Mouse (Mus musculus) regulatory T cell (primary cell): ENCODE data around the gene Caprin1.

Experiments
- in situ Hi-C: fragments of 300-600 bp; cut with MboI, MseI; formaldehyde crosslinking; loops from one replicate; pipeline ENCODE4 v1.15.1; 2025; ENCODE audit warnings: high pct_unique_total_duplicates

The Caprin1 gene

DNA sequence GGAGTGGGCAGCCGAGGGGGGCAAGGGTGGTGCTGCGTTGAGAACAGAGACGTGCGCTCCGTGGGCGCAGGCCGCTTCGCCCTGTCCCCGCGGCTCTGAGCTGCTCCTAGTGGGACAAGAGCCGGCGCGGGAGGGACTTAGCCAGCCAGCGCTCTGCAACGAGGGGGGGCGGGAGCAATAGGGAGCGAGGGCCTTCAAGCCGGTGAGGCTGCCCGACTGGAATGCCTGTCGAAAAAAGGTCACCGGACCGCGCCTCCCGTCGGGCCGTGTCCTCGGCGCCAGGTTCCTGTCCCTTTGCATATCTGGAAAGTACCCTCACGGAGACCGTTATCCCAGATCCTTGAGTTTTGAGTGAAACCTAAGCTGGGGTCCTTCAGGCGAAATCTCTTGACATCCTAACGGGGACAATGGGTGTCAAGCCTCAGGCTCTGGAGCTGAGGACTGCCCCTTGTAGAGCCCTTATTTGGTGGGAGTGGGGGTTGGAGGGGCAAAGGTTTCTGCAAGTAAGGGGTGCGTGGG lies at the start of gene Caprin1:
Caprin1 (minus strand) TSS at position 159 of the 519 bp plus-strand sequence.
- in situ Hi-C loops: no loop called here

DNA sequence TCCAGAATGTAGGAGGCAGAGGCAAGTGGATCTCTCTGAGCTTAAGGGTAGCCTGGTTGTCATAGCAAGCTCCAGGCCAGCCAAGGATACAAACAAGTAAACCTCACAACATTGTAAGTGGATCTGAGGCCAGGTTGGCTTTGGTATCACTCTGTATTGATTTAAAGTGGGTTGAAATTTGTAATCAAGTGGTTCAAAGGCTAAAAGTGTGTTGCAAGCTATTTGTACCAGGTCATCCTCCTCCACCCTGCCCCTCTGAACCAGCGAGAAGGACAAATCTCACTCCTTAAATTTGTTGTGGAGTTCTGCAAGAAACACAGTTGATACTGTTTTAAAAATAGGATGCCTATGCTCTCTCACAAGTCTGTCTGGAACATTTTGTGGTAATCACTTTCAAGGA lies 49.4 kb upstream of the Caprin1 start:
- in situ Hi-C loops: loop anchor here (10.0 kb wide), 1 partner anchor 302 kb away; no protein-coding TSS in a partner anchor

DNA sequence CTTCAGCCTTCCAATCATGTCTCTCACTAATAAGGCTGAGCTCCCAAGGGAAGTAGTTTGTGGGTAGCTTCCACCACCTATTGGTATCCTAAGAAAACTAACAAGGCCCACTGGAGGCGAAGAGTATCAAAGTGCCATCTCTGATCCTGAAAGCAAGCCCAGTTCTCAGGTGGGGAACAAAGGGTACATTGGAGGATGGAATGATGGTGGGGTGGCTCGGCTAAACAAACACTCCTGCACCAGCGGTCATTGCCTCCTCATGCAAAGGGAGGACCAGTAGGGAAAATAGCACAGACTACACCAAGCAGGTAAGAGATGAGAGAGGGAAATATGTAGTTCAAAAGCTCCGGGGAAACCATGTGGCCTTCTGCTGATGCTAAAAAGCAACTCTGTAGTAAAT lies 48.8 kb upstream of the Caprin1 start:
- in situ Hi-C loops: loop anchor here (10.0 kb wide), 1 partner anchor 301 kb away; no protein-coding TSS in a partner anchor

DNA sequence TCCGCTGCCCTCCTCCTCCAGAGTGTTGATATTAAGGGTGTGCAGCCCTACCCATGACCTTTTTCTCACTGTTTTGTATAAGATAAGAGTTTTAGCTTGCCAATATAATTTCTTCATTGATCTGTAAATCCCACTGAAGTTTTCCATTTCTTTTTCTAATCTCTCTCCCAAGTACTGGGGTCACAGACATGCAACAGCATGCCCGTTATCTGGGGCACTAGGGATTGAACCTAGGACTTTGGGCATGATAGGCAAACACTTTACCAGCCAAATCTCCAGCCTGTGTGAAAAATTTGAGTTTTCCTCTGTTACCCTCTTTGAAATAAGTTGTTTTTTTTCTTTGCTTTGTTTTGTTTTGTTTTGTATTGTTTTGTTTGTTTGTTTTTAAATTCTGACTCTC lies 46.6 kb upstream of the Caprin1 start:
- in situ Hi-C loops: loop anchor here (10.0 kb wide), 1 partner anchor 299 kb away; no protein-coding TSS in a partner anchor

DNA sequence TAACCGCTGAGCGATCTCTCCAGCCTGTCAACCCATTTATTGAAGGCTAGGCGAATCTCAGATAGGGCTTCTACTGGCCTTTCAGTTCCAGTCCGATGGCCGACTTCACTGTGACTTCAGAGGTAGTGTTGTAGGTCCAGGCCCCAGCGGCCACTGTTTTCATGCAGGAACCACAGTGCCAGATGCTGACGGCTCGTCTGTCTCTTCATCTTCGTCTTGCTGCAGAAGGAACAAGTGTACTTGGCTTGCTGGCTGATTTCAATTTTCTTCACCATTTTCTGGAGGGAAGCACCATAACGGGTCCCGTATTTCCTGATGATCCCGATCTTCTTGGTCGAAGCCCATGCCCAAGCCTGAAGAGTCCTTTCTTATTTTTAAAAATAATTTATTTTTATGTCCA lies 45.9 kb upstream of the Caprin1 start:
- in situ Hi-C loops: loop anchor here (10.0 kb wide), 1 partner anchor 299 kb away; no protein-coding TSS in a partner anchor

DNA sequence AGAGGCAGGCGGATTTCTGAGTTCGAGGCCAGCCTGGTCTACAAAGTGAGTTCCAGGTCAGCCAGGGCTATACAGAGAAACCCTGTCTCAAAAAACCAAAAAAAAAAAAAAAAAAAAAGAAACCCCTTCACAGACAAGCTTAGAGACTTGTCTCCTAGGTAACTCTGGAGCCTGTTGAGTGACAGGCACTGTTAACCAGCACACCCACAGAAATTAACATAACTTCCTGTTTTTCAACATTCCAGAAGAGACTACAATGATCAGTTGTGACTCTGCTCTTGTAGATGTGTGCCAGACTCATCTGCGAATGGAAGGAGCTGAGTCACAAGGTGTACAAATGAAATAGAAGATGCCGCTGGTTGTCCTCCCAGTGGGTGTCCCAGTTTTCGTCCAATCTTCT lies 44.9 kb upstream of the Caprin1 start:
- in situ Hi-C loops: loop anchor here (10.0 kb wide), 1 partner anchor 297 kb away; no protein-coding TSS in a partner anchor

DNA sequence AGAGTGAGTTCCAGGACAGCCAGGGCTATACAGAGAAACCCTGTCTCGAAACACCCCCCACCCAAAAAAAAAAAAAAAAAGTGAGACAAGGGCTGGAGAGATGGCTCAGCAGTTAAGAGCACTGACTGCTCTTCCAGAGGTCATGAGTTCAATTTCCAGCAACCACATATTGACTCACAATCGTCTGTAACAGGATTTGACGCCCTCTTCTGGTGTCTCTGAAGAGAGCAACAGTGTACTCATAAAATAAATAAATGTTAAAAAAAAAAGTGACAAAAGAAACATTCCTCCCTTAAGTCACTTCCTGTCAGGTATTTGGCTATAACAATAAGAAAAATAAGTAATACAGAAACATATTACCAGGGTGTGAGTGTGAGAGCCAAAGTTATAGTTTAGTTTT lies 41.0 kb upstream of the Caprin1 start:
- in situ Hi-C loops: no loop called here

DNA sequence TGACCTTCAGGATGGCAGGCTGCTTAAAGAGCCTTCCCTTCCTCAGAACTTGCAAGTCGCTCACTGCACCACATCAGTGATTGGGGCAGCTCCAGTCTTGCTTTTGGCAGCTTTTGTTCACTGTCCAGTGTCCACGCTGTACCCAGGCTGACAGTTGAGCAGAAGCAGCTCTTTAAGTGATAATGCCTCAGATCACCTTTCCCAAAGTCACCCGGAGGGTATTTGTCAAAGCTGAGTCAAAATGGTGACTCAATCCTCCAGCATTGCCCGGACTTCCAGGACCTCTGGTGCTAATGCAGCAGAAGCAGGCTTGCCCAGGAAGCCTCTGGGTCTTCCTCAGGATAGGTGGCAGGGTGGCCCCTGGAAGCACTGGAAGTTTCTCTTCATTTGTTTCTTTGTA lies 39.7 kb upstream of the Caprin1 start:
- in situ Hi-C loops: no loop called here

DNA sequence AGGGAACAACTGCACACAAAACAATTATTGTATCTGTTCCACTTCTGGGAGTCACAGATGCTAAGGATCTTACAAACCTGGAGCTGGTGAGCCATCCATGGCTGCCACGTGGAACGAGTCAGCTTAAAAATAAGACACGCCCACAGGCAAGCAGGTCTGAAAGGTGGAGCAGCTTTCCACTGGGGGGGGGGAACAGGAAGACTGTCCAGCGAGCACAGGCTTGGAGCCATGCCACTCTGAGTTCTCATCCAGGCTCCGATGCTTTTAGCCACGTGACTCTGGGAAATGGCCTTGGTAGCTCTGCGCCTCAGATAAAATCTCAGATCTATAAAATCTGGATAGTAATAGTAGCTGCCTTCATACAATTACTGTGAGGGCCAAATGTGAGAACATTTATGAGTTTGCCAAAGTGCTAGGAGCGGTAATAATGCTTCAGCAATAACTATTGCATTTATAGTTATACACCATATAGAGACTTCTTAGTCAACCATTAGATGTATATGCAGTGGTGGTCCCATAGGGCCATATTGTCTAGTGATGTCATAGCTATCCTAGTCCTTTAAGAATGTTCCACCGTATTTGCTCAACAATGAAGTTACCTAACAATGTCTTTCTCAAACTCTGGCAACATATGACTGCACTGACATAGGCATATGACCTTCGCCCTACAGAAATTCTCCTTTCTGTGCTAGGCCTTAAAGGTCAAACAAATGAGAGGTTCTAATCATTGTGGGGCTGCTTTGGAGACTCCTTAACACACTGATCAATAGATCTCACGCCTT lies 38.4 kb upstream of the Caprin1 start:
- in situ Hi-C loops: no loop called here

DNA sequence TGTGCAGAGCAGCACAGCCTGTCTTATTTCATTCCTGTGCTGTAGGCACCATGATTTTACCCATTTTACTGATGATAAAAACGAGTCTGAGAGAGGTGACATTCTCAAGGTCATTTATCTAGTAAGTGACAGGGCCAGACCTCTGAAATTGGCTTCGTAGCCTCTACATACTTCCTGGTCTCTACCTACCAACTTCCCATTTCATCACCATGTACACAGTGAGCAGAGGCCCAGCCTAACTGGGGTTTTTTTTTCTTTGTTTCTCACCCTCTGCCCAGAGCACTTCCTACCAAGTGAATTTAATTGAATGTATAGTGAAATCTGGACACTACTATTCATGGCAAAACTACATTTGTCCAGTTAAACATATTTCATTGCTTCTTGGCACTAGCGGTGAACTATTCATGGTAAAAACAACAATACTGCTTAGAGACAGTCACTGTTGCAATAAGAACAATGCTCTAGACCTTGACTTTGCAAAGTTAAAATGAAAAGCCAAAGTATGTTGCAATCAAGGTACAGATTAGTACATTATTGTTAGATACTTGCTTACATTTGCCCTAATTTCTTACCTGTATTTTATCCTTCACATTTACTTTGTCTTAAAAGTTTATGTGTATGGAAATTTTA lies 36.5 kb upstream of the Caprin1 start:
- in situ Hi-C loops: no loop called here

DNA sequence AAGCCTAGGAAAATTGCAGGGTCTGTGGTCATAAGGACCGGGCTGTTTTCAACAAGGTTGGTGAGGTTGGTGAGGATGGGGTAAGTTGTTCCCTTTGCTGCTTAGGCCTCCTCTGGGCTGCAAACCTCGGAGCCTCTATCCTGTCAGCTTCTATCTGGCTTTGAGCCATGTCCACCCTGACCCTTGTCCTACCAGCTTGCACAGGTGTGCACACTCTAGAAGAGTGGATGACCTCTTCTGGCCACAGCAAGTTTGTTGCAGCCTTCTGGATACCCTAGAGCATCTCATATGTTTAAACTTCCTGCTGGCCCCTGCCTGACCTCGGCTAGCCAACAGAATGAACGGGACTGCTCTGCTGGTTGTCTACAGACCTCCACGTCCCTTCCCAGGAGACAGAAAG lies 35.5 kb upstream of the Caprin1 start:
- in situ Hi-C loops: no loop called here

DNA sequence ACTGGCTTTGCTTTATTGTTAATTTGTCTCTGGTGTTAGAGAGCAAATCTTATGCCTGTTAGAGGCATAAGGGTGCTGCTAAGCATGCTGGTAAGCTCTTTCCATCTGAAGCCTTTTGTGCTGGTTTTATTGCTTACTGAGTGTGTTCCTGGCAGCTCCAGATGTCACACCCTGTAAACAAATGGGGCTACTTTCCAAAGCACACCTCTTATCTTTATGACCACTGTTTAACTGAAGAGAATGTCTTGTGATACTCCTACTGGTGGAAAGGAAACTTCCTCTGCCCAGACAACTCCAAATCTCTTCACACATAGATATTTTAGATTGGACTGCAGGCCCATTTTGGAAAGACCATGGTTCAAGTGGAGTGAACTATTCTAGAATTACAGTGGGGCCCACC lies 31.5 kb upstream of the Caprin1 start:
- in situ Hi-C loops: no loop called here

DNA sequence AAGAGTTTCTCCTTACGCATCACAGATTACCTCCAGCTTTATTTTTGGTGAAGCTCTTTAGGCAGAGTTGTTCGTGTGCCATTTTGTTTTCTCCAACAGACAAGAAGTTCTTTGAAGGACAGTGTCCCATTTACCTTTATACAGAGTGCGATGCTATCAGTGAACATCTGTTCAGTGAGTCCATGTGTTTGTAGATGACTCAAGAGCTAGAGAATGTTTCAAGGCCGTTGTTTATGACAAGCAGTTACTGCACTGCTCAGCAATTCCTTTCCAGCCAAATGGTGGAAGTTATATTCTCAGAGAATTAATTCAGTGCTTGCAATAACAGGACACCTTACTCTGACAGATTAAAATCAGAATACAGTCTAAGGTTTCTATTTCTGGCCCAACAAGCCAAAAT lies 27.5 kb upstream of the Caprin1 start:
- in situ Hi-C loops: no loop called here

DNA sequence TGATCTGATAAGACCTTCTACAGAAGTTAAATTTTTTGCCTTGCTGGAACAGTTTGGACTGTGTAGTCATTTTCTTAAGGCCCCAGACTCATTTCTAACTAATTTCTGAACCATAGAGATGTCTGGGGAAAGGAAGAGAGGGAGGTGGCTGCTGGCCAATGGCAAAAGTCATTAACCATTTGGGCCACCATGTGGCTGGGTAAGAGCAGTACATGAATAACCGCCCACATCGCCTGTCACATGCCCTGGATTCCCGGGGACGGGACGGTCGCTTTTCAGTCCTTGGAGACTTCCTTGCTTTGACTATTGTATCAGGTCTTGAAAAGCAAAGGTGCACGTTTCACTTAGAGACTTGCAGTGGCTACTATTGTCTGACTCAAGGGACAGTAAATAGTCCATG lies 25.1 kb upstream of the Caprin1 start:
- in situ Hi-C loops: no loop called here

DNA sequence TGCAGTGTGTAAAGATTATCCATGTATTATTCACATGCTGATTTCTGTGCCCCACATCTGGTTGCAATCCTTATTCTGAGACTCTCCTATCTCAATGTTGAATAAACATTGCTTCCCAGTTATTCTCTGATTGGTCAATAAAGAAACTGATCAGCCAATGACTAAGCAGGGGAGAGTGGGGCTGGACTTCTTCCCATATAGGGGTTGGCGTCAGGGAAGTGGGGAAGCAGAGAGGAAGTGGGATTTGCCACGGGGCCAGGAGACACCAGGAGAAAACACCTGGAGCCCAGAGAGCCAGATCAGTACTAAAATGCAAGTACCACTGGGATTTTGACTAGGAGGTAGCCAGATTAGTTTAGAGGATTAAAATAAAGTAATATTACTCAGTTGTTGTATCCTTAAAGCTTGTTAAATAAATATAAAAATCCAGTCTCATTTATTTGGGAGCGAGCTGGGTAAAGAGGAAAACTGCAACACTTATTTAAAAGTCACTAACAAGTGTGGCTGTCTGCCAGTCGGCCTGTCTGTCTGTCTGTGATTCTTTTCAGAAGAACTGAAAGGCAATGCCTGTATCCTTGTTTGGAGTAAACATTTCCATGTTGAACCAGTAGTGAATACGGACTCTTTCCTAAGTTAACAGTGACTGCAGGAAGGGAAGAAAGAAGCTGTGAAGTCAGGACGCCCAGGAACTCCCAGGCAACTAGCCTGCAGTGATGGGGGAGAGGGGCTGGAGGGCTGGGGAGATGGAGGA lies 19.9 kb upstream of the Caprin1 start:
- in situ Hi-C loops: no loop called here

DNA sequence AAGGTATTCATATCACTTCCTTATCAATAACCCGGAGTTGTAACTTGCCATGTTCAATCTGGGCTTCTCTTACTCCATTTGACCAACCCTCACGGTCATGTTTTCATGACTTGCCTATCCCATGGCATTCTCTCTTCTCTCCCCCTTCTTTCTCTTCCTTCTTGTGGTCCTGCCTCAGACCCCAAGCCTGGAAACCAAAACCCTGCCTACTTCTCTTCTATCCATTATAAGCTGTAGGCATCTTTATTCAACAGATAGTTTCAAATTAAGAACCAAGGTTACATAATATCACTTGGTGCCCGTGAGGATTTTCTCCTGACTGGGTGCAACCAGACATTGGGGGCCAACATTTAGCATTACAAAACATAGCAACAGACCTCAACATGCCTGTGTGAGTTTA lies 18.5 kb upstream of the Caprin1 start:
- in situ Hi-C loops: no loop called here

DNA sequence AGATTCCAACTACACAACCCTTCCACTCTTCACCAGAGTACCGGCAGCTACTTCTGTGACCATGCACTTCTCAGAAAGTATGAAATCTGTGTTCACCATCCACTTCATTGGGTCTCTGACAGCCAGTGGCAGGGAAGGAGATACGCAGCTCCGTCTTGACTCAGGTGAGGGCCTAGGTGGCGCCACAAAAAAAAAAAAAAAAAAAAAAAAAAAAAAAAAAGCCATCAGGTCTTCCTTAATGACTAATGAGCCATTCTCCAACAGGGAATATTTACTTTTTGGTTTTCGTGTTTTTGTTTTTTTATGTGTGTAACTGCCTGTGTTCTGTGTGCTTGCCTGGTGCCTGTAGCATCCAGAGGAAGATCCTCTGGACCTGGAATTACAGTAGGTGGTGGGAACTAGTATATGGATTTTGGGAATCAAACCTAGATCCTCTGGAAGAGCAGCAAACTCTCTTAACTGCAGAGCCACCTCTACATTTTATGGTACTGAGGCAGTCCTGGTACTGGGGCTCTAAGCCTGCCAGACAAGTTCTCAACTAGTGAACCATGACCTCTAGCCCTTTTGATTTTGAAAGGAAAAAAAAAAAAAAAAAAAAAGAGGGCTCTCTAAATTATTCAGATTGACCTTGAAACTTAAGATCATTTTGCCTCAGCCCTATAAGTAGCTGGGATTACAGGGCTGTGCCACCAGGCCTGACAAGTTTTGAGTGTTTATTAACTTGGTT lies 14.2 kb upstream of the Caprin1 start:
- in situ Hi-C loops: no loop called here

DNA sequence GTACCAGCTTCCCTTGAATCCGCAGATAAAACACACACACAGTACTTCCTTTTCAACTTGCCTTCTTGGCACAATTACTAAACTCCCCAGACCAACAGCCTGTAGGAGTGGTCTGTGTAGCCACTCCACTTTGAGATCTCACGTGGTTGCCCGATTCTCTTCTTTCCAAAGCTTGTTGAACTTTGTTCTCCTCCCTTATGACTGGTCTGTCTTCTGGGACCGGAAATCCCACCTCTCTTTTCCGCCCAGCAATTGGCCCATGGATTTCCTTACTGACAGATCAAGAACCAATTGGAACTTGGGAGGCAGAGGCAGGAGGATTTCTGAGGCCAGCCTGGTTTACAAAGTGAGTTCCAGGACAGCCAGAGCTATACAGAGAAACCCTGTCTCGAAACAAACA lies 13.0 kb upstream of the Caprin1 start:
- in situ Hi-C loops: no loop called here

DNA sequence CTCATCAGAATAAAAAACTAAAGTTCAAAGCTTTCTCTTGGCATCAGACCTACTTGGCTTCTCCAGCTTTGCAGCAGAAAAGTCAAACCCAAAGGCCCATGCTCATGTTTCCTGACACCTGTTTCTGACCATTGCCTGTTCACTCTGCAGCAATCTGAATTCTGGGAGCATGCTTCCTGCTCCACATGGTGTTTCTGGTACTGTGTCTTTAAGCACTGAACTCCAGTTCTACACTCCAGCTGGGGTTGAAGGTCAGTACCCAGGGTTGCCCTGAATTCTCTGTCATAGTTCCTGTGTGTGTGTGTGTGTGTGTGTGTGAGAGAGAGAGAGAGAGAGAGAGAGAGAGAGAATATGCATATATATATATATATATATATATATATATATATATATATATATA lies 11.0 kb upstream of the Caprin1 start:
- in situ Hi-C loops: no loop called here

DNA sequence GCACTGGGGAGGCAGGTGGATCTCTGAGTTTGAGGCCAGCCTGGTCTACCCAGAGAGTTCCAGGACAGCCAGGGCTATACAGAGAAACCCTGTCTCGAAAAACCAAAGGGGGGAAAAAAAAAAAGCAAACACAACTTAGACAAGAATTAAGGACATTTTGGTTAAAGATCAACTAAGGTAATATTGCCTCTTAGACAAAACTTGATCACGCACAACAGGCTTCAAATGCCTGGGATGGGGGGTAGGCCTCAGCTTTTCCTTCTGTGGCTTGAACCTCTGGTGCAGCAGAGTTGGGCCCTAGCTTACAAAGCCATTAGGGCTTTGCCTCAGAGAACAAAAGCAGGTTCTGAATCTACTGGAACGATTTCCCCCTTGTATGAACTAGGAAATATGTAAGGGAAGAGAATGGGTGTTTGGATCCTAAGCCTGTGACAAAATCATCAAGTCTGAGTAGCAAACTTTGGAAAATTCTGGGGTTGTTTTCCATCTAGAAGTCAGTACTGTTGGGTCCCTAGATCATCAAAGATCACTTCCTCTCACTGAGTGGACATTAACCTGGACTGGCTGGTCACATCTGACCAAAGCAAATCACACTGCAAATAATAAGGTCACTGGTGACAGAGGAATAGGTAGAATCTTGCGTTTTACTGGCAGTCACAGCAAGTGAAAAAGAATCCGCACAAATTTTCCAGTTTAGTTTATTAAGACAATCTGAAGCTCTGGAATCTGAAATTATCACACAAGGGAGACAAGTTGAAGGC lies 6.5 kb upstream of the Caprin1 start:
- in situ Hi-C loops: no loop called here

DNA sequence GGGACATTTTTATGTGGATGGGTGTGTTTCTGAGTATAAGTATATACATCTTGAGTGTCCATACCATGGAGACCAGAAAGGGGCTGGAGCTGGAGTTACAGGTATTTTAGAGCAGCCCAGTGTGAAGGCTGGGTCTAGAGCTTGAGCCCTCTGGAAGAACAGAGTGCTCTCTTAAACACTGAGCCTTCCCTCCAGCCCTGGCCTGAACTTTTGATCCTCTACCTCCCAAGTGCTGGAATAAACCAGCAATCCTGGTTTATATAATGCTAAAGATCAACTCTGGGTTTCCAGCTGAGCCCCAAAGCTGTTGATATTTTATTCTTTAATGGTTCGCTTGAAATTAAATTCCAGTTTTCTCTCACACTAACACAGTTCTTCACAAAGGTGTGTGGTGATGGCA lies 5.0 kb upstream of the Caprin1 start:
- in situ Hi-C loops: no loop called here
